Mouse (Mus musculus): Measurements from ENCODE around the gene Ticam1.
A peak's percentile ranks its signal among the peaks of the same experiment; 100 is the strongest.

Ticam1 gene

DNA sequence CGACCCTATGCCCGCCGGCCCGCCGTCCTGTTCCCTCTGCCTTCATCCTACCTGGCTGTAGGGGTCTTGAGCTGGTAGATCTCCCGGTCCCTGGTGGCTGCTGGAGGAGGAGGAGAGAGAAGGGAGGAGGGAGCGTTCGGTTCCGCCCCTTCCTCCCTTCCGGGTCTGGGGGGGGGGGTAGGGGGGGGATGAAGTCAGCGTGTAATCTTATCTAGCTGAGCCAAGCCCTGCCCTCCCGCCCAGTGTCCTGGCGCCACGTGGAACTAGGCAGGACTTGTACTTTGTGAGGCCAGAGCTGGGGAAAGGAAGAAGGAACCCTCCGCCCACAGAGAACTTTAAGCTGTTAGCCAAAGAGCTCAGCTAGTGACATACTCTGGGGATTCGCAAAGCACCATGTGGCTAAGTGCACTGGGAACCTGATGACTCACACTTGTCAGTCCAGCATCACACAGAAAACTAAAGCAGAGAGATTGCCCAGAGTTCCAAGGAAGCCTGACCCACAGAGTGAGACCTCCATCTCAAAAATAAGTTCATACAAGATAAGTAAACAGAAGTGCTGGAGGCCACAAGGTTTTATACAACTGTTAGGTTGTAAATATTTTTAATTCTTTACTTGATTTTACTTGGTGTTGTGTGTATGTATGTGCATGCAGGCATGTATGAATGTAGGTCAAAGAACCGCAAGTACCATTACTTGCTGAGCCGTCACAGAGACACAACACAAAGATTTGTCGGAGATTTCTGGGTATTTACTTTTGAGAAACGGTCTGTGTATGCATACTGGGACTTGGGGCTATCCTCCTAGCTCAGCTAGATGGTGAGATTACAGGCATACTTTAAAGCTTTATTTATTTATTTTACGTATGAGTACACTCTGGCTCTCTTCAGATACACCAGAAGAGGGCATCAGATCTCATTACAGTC is at the start of gene Ticam1:
Ticam1 (minus strand) TSS at position 144 of the 924 bp plus-strand sequence.
- DNase-seq (ENCODE audit: extremely low read depth, insufficient read length, low spot score) = peak; percentile 97

DNA sequence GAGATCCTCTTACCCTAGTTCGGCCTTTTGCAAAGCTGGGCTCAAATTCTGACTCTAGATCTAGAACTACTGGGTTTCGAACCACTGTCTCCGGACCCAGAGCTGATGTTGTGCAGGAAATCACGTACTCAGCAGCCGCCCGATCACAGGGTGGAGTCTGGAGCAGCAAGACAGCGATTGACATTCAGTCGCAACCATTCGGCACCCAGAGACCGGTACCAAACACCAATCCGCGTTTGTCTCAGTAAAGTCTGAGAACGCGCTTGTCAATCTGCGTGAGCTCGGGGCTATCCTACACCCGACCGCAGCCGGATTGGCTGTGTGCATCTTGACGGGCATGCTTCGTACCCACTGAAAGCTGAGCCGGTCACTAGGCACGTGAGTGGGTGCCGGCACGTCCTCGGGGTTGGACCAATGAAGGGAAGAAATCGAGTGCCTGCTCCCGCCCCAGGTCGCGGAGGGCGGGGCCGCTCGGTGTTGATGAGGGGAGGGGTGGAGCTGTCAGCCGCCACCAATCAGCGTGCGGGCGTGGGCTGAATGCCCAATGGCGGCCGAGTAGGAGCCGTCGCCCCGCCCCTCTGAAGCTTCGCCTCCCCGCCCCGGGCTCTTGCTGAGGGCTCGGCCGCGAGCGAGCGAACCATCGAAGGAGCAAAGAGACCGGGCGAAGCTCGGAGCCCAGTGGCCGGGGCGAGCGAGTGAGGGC is 49.0 kb upstream of the Ticam1 start, which contains the start of gene Kdm4b:
Kdm4b (plus strand) TSS at position 613 of the 703 bp plus-strand sequence.
- DNase-seq (ENCODE audit: extremely low read depth, insufficient read length, low spot score) = peak; percentile 100

DNA sequence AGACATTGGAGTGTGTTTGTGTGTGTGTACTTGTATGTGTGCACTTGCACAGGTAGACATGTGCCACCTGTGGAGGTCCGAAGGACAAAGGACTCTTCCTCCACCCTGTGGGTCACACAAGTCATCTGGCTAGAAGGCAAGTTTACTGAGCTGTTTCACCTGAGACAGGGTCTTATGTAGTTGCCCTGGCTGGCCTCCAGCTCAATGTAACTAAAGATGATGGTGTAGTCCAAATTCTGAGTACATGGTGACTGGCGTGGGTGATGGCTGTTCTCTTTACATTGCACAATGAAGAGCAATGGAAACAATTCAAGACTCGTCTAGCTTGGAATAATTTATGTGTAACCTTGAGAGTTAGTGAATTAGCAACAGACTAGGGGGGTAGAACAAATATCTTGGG is 47.8 kb upstream of the Ticam1 start:
- DNase-seq (ENCODE audit: extremely low read depth, insufficient read length, low spot score) = no peak

DNA sequence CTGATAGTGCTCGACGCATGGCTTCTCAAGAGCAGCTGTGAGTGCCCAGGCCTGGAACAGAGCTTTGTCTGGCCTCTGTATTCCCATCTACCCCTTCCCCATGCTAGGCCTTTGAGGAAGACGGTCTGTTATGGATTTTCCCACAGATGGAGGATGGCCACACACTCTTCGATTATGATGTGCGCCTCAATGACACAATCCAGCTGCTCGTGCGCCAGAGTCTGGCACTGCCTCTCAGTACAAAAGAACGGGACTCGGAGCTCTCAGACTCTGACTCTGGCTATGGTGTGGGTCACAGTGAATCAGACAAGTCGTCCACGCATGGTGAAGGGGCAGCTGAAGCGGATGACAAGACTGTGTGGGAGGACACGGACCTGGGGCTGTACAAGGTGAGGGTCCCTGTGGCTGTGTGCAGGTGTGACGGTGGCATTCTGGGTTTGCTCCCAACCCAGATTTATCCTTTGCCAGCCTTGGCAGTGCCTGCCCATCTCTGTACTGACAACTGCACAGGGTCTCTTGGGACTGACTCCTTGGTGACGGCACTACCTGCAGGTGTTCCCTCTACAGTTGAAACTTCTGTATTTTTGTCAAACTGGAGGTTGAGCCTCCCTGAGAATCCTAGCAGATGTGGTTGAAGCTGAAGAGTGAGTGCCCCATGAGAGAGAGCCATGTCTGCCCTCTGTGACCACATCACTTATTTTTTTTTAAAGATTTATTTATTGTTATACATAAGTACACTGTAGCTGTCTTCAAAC is 32.8 kb upstream of the Ticam1 start:
- no peak for DNase-seq (ENCODE audit: extremely low read depth, insufficient read length, low spot score)

DNA sequence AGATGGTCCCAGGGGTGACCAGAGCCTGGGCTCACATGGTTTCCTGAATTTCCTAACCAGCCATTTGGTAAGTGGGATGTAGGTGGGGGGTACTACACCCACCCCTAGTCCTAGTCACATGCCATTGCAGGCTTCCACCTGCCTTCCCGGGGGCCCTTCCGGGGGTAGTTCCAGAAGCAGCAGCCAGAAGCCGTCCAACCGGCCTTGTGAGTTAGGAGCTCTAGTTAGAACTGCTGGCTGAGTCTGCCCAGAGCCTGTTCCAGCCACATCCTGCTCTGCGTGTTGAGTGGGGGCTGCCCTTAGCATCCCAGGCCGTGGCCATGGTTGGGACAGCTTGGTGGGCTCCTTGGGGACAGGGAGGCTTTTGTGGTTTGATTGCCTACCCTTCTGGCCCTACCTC is 31.5 kb upstream of the Ticam1 start:
- no peak for DNase-seq (ENCODE audit: extremely low read depth, insufficient read length, low spot score)

DNA sequence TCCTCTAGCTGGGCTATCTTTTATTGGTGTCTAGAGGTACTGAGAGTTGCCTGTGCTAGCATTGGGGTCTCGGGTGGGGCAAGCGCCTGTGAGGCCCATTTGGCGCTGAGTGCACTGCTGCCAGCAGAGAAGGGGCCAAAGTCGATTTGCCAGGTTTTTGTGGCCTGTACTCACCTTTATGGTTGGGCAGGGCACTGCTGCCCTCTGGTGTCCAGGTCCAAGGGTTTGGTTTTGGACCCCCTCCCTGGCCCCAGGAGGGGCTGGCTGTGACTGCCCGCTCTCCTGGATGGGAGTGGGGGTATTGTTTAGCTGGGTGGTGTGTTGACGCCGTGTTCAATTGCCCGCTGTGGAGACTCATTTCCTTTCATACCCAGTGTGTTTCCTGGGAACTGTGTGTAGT is 29.2 kb upstream of the Ticam1 start:
- DNase-seq (ENCODE audit: extremely low read depth, insufficient read length, low spot score) = no peak

DNA sequence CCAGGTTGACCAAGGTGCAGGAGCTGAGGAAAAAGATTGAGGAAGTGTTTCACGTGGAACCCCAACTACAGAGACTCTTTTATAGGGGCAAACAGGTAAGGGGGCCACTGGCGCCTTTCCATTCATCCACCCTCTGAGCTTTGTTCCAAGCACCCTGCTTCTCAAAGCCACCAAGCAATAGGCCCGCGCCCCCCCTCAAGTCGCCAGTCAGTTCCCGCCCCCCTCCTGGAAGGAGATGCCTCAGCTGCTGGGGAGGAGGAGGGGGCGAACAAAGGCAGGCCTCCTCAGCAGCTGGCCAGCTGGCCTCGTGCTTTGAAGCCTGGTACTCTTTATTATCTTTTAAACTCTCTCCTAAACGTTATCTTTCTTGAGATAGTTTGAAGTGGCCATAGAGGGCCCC is 28.6 kb upstream of the Ticam1 start:
- DNase-seq (ENCODE audit: extremely low read depth, insufficient read length, low spot score) = no peak

DNA sequence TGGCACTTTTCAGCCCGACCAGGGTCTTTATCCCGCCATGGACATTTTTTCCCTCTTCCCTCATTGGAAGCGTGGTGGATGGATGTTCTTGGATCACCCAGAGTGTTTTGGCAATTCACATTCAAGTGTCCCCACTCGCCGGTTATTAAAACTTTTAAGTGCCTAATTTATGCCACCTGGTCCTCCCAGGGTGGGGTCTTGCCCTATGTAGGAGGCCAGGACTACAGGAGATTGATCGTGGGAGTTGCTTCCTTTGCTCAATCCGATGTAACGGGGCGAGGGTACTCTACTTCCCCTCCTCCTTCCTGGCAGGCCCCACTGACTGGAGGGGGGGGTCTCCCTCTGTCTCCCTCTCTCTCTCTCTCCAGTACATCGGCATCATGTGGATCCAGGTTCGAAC is 28.1 kb upstream of the Ticam1 start:
- no peak for DNase-seq (ENCODE audit: extremely low read depth, insufficient read length, low spot score)

DNA sequence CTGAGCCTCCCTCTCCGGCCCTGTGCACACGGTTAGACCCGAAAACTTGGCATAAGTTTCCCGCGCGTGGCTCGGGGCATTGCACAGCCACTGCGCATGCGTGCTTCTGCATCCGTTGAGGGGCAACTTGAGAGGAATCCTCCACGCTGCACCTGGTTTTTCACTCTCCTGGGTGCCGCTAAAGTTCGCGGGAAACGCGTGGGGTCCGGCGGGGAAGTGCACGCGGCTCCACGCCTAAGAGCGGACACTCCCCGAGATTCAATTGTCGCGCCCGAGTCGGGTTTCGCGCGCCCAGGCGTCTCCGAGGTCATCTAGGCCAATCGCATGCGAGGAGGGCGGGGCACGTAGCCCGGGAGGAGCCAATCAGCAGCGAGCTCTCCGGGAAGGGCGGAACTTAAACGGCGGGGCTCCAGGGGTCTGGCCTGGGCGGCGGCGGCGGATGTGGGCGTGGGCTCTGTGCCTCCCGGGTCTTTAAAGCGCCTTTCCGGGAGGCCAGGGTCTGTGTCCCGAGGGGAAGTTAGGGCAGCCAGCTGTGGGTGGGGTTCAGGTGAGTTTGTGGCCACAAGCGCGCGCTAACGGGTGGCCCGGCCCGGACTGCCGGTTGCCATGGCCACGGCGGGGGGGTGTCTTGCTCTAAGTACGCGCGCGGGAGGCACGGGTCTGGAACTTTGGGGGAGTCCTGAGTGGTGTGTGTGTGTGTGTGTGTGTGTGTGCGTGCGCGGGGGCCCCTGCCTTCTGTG is 27.4 kb upstream of the Ticam1 start:
- peak; percentile 97 for DNase-seq (ENCODE audit: extremely low read depth, insufficient read length, low spot score)

DNA sequence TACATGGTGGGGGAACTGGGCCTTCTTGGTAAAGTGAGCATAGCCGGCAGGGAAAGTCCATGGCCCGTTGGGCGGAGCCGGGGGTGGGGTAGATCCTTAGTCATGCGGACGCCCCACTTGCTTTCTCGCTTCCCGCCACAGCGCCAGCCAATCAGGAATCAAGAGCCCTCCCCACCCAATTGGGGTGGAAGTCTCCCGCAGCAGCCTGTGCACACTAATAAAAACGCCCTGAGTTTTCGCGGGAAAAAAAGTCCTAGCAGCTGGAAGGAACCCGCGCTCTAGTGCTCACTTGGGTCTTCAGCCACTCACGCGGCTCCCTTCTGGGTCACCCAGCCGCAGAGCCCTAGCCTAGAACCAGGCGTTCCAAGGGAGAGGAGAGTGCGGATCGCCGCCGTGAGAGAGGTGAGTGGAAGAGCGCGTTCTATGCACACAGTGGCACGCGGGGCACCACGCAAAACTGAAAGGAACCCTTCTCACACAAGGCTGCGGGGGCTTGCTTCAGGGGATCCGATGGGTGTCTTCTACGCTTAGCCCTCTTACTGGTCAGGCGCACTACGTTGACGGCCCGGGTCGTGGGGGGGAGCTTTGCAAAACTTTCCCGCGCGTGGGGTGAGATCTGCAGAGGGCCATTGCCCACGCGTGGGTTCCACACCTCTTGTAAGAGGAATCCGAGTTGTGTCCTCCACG is 26.7 kb upstream of the Ticam1 start, which contains the start of gene Uhrf1:
Uhrf1 (plus strand) TSS at position 162 of the 687 bp plus-strand sequence.
- DNase-seq (ENCODE audit: extremely low read depth, insufficient read length, low spot score) = peak; percentile 93

DNA sequence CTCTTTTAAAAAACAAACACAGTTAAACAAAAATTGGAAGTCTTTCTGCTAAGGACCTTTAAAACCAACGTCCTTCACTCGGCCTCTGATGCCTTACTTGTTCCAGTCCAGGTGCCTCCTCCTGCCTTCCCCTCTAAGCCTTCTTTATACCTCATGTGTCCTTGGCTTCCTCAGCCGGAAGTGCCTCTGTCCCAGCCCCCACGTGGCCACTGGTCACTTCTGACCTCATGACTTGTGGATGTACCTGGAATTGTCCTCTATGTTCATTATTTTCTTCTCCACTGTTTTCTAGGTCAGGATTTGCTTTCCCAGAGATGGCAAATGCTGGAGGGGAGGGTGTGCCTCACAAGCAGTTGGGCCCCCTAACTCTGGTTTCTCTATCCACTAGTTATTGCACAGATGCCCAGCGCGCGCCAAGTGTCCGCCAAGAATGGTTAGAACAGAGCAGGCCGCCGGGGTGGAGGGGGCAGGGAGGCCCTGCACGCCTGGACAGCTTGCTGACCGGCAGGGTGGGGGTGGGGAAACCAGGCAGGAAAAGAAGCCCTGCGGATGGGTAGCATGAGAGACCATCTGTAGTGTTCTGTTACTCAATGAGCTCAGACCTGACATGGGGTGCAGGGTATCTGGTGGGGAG is 25.9 kb upstream of the Ticam1 start:
- DNase-seq (ENCODE audit: extremely low read depth, insufficient read length, low spot score) = peak; percentile 69

DNA sequence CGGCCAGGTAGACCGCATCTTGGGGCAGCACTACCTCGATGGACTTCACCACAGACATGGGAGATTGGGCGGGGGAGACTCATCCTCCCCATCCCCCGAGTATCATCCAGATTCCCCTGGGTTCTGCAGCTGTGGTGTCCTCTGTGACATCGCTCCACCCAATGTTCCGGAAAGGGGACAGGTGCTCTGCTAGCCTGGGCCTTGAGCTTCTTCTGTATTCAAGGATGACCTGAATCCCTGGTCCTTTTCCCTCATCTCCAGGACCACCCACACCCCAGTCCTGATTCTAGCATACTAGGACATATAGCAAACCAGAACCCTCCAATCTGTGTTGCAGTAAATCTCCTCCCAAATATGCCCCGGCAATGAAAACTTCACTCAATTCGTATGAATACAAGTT is 23.6 kb upstream of the Ticam1 start, which contains the start of gene Arrdc5:
Arrdc5 (minus strand) TSS at position 101 of the 400 bp plus-strand sequence.
- DNase-seq (ENCODE audit: extremely low read depth, insufficient read length, low spot score) = no peak

DNA sequence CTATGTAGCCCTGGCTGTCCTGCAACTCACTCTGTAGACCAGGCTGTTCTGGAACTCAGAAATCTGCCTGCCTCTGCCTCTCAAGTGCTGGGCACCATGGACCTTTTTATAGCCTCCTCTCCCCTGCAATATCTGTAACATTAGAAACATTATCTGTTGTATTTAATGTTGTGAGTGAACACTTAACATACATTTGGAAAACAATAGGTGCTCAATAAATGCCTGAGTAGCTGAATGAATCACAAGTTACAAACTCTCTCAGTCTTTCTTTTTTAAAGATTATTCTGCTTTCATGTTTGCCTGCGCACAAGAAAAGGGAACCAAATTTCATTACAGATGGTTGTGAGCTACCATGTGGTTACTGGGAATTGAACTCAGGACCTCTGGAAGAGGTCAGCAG is 21.7 kb upstream of the Ticam1 start:
- DNase-seq (ENCODE audit: extremely low read depth, insufficient read length, low spot score) = no peak

DNA sequence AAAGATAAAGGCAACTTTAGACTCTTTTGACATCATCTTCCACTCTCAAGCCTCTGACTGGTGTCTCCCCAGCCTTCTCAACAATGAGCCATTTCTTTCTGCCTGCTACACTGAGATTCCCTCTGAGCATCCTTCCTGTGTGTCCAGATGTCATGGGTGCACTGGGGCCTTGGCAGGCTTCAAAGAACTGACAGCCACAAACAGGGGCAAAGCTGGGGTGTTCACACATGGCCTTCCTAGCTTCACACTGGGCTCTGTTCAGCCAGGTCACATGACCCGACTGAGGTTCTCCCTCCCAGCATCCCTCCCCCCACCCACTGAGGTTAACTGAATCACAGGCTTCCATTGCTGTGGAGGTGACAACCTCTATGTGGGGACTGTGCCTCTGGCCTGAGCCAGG is 19.6 kb upstream of the Ticam1 start:
- no peak for DNase-seq (ENCODE audit: extremely low read depth, insufficient read length, low spot score)

DNA sequence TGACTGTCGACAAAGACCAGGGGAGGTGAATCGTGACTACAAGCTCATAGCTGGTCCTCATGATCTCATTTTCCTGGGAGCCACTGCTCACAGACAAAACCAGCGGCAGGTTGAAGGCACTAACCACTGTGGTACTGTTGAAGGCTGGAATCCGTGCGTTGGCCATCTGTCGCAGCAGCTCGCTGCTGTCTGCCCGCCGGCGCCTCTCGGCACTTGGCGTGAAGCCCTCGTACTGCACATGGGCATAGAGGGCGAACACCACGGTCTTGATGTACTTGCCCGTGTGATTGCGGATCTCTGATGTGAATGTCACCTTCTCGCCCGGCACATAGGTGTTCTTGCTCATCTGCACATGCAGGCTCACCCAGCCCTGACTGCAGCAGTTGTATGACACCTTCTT is 17.7 kb upstream of the Ticam1 start:
- no peak for DNase-seq (ENCODE audit: extremely low read depth, insufficient read length, low spot score)

DNA sequence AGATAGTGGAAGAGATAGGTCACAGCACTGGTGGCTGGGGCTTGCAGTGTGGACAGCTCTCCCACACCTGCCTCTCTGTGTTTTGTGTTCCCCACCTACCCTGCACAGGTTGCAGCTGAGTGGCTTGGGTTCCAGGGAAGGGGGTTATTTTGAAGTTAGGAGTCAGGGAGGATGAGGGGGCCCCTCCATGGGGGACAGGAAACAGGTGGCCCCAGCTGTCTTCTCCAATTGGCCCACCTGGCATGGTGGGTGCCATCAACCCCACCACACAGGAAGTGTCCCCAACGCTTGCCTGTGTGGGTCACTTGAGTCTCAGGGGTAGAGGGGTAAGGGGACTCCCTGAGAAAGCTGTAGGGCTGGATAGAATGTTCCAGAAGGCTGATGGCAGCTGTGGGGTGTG is 16.7 kb upstream of the Ticam1 start:
- no peak for DNase-seq (ENCODE audit: extremely low read depth, insufficient read length, low spot score)

DNA sequence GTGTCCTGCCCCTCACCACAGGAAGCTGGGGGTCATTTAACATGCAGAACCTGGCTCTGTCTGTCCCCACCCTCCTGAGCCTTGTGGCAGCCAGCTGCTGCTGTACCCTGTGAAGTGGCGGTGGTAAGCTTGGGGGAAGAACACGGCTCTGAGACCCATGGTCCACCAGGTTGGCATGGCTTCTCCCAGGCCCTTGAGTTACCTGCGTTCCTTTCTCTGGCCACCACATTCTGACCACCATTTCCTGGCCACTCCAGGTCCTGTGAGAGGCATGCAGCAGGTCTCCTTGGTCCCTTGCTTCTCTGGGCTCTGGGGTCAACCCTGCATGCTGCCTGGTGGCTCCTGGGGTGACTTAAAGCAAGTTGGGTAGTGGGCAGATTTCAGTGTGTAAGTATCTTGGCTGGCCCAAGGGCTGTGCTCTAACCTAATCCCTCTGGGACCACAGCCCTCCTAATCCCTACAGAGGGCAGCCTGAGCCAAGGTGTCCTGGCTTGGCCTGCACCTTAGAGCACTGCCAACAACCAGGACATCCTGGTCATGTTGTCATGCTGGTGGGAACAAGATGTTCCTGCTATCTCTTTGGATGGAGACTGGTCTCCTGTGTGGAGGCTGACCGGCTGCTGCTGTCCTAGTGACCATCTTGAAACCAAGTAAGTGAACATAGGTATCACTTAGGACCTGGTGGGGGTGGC is 16.1 kb upstream of the Ticam1 start, which contains the start of gene Plin3:
Plin3 (minus strand) TSS at position 343 of the 692 bp plus-strand sequence.
- DNase-seq (ENCODE audit: extremely low read depth, insufficient read length, low spot score) = no peak

DNA sequence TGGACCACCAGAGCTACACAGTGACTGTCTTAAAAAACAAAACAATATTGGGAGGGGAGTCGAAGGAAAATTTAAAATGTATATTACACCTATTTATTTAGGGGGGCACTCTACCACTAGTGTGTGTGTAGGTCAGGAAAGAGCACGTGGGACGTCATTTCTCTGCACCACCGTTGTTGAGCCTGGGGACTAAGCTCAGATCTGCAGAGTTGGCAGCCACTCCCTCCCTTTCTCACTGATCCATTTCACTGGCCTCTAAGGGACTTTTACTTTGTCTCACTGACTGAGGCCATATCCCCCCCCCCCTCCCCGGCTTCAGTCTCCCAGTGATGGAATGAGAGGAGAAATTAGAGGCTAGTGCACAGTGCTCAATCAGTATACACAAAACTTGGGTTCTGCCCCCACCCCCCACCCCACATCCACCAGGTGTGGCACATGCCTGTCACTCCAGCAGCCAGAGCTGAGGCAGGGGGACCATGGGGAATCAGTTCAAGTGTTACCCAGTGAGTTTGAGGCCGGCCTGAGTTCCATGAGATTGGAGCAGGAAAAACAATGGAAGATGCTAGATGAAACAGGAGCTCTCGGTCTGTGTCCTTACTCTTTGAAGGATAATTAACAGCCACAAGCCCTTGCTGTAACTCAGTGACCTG is 15.4 kb upstream of the Ticam1 start:
- DNase-seq (ENCODE audit: extremely low read depth, insufficient read length, low spot score) = no peak

All from 3134 (cell line).